Mouse (Mus musculus) limb, embryonic 10.5 days (tissue): ENCODE data around the gene Tmed2. TPM values are rescaled to one million over a fixed set of nuclear protein-coding genes. Genes with fewer than 3 reads are reported as not detected.
A peak's percentile ranks its signal among the peaks of the same experiment; 100 is the strongest.
"Not testable (repeated sequence)": the region's sequence is repeated elsewhere in the genome, so short reads cannot be mapped to it uniquely, and the experiment has no call there.

Source experiments
- DNase-seq: peaks from one replicate; pipeline ENCODE4 v3.0.0-alpha.2; 2017; ENCODE audit warnings: low spot score
- H3K27ac ChIP-seq: fragments of 300-500 bp; sonication (generic); 2 replicates; pipeline ENCODE4 v1.5.1; 2016; ENCODE audit warnings: mild to moderate bottlenecking
- H3K27me3 ChIP-seq: fragments of 300-500 bp; sonication (generic); 2 replicates; pipeline ENCODE4 v1.6.1; 2016; ENCODE audit warnings: low read depth, mild to moderate bottlenecking; ENCODE audit not compliant: poor library complexity, severe bottlenecking
- H3K36me3 ChIP-seq: fragments of 300-500 bp; sonication (generic); 2 replicates; pipeline ENCODE4 v1.6.1; 2016; ENCODE audit warnings: mild to moderate bottlenecking, moderate library complexity
- H3K4me1 ChIP-seq: fragments of 300-500 bp; sonication (generic); 2 replicates; pipeline ENCODE4 v1.6.1; 2016
- H3K4me3 ChIP-seq: fragments of 300-500 bp; sonication (generic); 2 replicates; pipeline ENCODE4 v1.5.1; 2016; ENCODE audit warnings: mild to moderate bottlenecking, moderate library complexity
- H3K9me3 ChIP-seq: fragments of 300-500 bp; sonication (generic); replicated peaks from 2 replicates; pipeline ENCODE4 v1.6.1; 2016; ENCODE audit warnings: mild to moderate bottlenecking
- WGBS: fragments of 180-500 bp; shearing (Covaris S2); methylation state at CpG from one replicate; pipeline ENCODE4 v1.1.7; 2016; 5-methylcytosine and 5-hydroxymethylcytosine counted together
- polyA plus RNA-seq: library from polyadenylated mRNA; unstranded; fragments of >200 nt; fragmentation: Nextera tagmentation; extraction: Ambion mirVana; gene quantifications from 2 replicates; pipeline ENCODE4 v1.2.1, GENCODE M21; 2016

The Tmed2 gene
- polyA plus RNA-seq, 1 experiment from 2014 or later: 540 TPM

GRCm38 (mm10) chr5:124530655-124531582, 9.6 kb upstream of the Tmed2 start, which contains the start of gene Rilpl1:
Rilpl1 (minus strand) TSS chr5:124531391.
- H3K27me3 ChIP-seq: no peaks in the 10 kb centered on the region
- peaks cover 42% of the 10 kb centered on the region for H3K4me1 ChIP-seq
- peaks cover 16% of the 10 kb centered on the region for H3K36me3 ChIP-seq
- WGBS: under 1% methylated on average over 96 of the region's 96 CpGs
- H3K9me3 ChIP-seq: no peaks in the 10 kb centered on the region
- peak; percentile 93 for DNase-seq
- peak within 1 kb of the TSS; percentile 76 for H3K4me3 ChIP-seq
- peak within 1 kb of the TSS; percentile 92 for H3K27ac ChIP-seq

DNA sequence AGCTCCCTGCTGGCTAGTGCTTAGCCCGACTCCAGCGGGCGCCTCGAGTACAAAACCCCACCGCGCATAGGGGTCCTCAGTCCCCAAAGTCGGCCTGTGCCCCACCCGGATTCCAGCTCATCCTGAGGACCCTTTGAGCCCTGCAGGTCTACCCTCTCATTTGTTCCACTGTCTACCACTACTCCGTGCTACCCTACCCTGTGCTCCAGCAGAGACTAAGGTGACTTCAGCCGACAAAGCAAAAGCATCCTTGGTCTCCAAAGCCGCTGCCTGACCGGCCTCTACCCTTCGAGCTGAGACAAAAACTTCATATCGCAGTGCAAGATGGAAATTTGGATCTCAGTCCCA, 8.9 kb upstream of the Tmed2 start:
- peaks cover 9% of the 10 kb centered on the region for H3K36me3 ChIP-seq
- H3K4me1 ChIP-seq: peaks cover 44% of the 10 kb centered on the region
- peak overlapping the region; percentile 76 for H3K4me3 ChIP-seq
- H3K27ac ChIP-seq: peak overlapping the region; percentile 92
- H3K27me3 ChIP-seq: no peaks in the 10 kb centered on the region
- WGBS: 13% methylated on average over 14 of the region's 14 CpGs
- DNase-seq: no peak
- no peaks in the 10 kb centered on the region for H3K9me3 ChIP-seq

DNA sequence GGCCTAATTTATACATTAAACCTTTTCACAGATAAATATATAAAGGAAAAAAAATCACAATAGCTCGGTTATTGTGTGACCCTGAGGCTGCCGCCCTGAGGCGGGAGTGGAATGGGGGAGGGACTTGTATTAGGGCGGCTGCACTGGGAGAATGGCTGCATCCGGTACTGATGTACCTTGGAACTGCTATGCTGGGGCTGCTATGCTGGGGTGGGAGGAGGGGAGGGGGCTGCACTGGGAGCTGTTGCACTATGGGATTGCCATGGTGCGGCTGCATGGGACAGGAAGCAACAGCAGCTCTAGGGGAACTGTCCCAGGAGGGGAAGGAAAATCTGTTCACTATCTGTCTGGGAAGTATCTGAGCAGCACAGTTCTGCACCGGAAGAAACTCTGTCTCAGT, 8.0 kb upstream of the Tmed2 start:
- H3K9me3 ChIP-seq: no peaks in the 10 kb centered on the region
- peaks cover 3% of the 10 kb centered on the region; the same call in 1 of the 2 replicates for H3K36me3 ChIP-seq
- H3K27ac ChIP-seq: peak overlapping the region; percentile 92; the same call in 1 of the 2 replicates
- DNase-seq: peak; percentile 53
- 50% methylated on average over 7 of the region's 7 CpGs for WGBS
- peak overlapping the region; percentile 76; the same call in 1 of the 2 replicates for H3K4me3 ChIP-seq
- H3K27me3 ChIP-seq: no peaks in the 10 kb centered on the region
- H3K4me1 ChIP-seq: peaks cover 50% of the 10 kb centered on the region

DNA sequence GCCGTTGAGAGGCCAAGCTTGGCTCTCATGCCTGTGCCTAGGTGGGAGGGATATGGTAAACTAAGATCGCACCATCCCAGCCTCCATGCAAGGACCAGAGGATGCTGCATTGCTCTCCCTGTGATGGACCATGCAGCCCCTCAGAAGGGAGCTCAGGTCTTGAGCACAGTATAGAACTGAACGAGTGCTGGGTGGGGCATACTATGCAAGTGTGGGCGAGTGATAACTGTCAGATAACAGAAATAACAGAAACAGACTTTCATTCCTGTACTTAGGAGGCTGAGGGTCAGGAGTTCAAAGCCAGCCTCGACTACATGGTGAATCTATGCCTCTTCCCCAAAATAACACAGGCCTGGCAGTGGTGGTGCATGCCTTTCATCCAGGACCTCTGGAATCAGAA, 5.5 kb upstream of the Tmed2 start:
- H3K27me3 ChIP-seq: no peaks in the 10 kb centered on the region

DNA sequence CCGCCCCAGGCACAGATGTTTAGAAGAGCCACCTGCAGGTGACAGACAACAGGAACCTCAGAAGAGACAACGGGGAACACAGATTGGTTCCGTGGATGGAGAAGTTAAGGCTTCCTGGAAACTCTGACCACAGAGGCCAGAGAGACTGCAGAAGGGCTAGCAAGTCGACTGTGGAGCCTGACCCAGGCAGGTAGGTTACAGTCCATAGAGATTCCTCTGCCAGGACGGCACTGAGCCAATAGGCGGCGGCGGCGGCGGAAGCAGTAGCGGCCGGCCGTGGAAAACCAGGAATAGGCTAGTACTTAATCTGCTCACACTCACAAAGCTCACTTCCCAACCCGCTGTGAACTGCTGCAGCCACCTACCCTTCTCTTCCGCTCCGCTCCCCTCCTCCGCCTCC, 3.7 kb upstream of the Tmed2 start:
- no peaks in the 10 kb centered on the region for H3K36me3 ChIP-seq
- H3K4me1 ChIP-seq: peaks cover 22% of the 10 kb centered on the region
- H3K27ac ChIP-seq: peak overlapping the region; percentile 66
- no peaks in the 10 kb centered on the region for H3K27me3 ChIP-seq
- DNase-seq: peak; percentile 59
- H3K9me3 ChIP-seq: no peaks in the 10 kb centered on the region
- 3% methylated on average over 17 of the region's 17 CpGs for WGBS
- peak overlapping the region; percentile 40 for H3K4me3 ChIP-seq

More for the DNA sequence above, 5.5 kb upstream of the Tmed2 start:
- Histone ChIP-seq H3K36me3 (no peaks in the 10 kb centered on the region), H3K4me1 (peaks cover 29% of the 10 kb centered on the region), H3K27ac (no peak overlapping the region), H3K4me3 (no peak overlapping the region), H3K9me3 (no peaks in the 10 kb centered on the region)
- WGBS: 79% methylated on average over 5 of the region's 5 CpGs
- no peak for DNase-seq

- peaks cover 21% of the 10 kb centered on the region for H3K4me1 ChIP-seq
- no peak for DNase-seq
- no peak overlapping the region for H3K27ac ChIP-seq
- no peaks in the 10 kb centered on the region for H3K27me3 ChIP-seq
- 81% methylated on average over 16 of the region's 16 CpGs for WGBS
- H3K4me3 ChIP-seq: no peak overlapping the region
- peaks cover 19% of the 10 kb centered on the region for H3K36me3 ChIP-seq
- H3K9me3 ChIP-seq: no peaks in the 10 kb centered on the region
These were observed 1.4 kb upstream of the Tmed2 start for GRCm38 (mm10) chr5:124538813-124539792.

DNA sequence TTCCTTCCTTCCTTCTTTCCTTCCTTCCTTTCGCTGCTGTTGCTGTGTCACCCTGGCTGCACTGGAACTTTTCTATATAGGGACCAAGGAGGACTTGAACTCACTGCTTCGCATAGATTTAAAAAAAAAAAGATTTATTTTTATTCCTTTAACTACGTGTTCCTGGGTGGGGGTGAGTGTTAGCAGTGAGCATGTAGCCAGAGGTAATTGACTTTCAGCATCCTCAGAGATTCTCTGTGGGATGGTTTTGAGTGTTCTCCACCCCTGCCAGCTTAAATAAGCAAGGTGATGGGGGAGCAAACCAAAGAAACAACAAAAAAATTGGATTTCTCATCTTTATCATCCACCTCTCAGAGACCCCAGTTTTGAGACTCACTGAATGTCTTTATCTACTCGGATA, 590 bp upstream of the Tmed2 start:
- WGBS: 70% methylated on average over 4 of the region's 4 CpGs
- Histone ChIP-seq H3K4me3 (peak overlapping the region; percentile 99), H3K9me3 (no peaks in the 10 kb centered on the region), H3K36me3 (peaks cover 27% of the 10 kb centered on the region), H3K27ac (peak overlapping the region; percentile 94), H3K4me1 (peaks cover 21% of the 10 kb centered on the region), H3K27me3 (no peaks in the 10 kb centered on the region)
- DNase-seq: no peak

- H3K9me3 ChIP-seq: no peaks in the 10 kb centered on the region
- whole genome bisulfite sequencing: under 1% methylated on average over 81 of the region's 89 CpGs
- peaks cover 39% of the 10 kb centered on the region for H3K36me3 ChIP-seq
- peak; percentile 68 for DNase-seq
- H3K27ac ChIP-seq: peak overlapping the region; percentile 94
- peaks cover 21% of the 10 kb centered on the region for H3K4me1 ChIP-seq
- H3K4me3 ChIP-seq: peak overlapping the region; percentile 99
- no peaks in the 10 kb centered on the region for H3K27me3 ChIP-seq
These were observed 558 bp downstream of the Tmed2 start for GRCm38 (mm10) chr5:124540905-124541601.

GRCm38 (mm10) chr5:124541602-124541973, 1.1 kb downstream of the Tmed2 start:
- Histone ChIP-seq H3K4me3 (peak overlapping the region; percentile 99), H3K9me3 (no peaks in the 10 kb centered on the region), H3K27me3 (no peaks in the 10 kb centered on the region), H3K4me1 (peaks cover 19% of the 10 kb centered on the region), H3K36me3 (peaks cover 44% of the 10 kb centered on the region), H3K27ac (peak overlapping the region; percentile 94)
- DNase-seq: no peak
- WGBS: 17% methylated on average over 8 of the region's 8 CpGs

- Histone ChIP-seq H3K36me3 (peaks cover 56% of the 10 kb centered on the region), H3K4me1 (peaks cover 13% of the 10 kb centered on the region)
- not testable (repeated sequence) for H3K9me3 ChIP-seq, DNase-seq, H3K27ac ChIP-seq, H3K27me3 ChIP-seq, H3K4me3 ChIP-seq
- WGBS: 89% methylated on average over 4 of the region's 4 CpGs
These were observed 10.2 kb downstream of the Tmed2 start for GRCm38 (mm10) chr5:124550737-124551136.

GRCm38 (mm10) chr5:124551349-124552093, 11.0 kb downstream of the Tmed2 start:
- Histone ChIP-seq H3K36me3 (peaks cover 56% of the 10 kb centered on the region), H3K4me3 (peak overlapping the region; percentile 78), H3K27ac (peak overlapping the region; percentile 81; the same call in 1 of the 2 replicates), H3K4me1 (peaks cover 13% of the 10 kb centered on the region)
- H3K9me3 ChIP-seq, H3K27me3 ChIP-seq, DNase-seq: not testable (repeated sequence)
- 31% methylated on average over 5 of the region's 5 CpGs for WGBS

- H3K27ac ChIP-seq: peak overlapping the region; percentile 81
- H3K4me1 ChIP-seq: peaks cover 13% of the 10 kb centered on the region
- H3K27me3 ChIP-seq: no peaks in the 10 kb centered on the region
- no peaks in the 10 kb centered on the region for H3K9me3 ChIP-seq
- 19% methylated on average over 9 of the region's 9 CpGs for WGBS
- peaks cover 56% of the 10 kb centered on the region for H3K36me3 ChIP-seq
- DNase-seq: no peak
- peak overlapping the region; percentile 78 for H3K4me3 ChIP-seq
These were observed 11.6 kb downstream of the Tmed2 start for GRCm38 (mm10) chr5:124552094-124552472.
